Mouse (Mus musculus) frontal cortex, postnatal 25 days (tissue): ENCODE results near the gene Mup11.
"Not testable (repeated sequence)": the region's sequence is repeated elsewhere in the genome, so short reads cannot be mapped to it uniquely, and the experiment has no call there.

Source experiments
- DNase-seq, 2 experiments: peaks; one replicate each; pipeline ENCODE4 v3.0.0; 2022; ENCODE audit warnings: low spot score in 2 of 2

Gene Mup11

GRCm38 (mm10) chr4:60662311-60662710 is at the start of gene Mup11:
Gene Mup11, minus strand, starts transcription at chr4:60662411.
- DNase-seq = not testable (repeated sequence)
